Mouse (Mus musculus): ENCODE results near the gene Olfr1211.

Gene Olfr1211

DNA sequence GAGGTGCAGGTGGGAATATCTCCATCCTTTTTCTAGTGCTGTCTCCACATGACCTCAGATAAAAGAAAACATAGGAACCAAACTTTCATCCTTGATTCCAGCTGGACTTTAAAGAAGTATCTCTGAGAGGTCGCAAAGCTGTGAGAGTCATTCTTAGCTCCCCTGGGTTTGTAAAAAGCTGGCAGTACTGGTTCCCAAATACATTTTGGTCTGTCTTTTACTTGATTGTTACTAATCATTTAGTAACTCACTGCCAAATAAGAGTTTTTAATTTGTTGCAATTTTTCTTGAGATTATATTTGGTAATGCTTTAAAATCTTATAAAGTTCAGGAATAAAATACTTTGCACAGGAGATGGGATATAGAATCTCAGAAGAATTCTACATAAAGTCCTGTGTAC lies at the start of gene Olfr1211:
TSS of gene Olfr1211 (minus strand) at position 101 of the 400 bp plus-strand sequence.
- no peak for DNase-seq (ENCODE audit: low spot score in 2 of 2)

DNA sequence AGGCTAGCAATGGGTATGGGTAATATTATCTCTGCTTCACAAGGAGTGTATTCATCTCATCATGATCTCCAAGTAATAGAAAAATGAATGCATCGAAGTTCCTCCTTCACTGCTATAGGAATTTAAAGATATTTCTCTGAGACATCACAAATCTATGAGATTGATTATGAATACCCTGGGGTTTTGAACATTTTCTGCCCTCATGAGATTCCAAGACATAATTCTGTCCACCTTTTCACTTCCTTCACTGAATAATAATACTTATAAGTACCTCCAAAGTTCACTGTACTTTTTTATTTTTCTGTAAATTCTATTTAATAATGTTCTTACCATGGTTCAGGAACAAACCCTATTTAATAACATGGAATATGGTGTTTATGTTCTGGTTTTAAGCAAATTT lies 42.3 kb upstream of the Olfr1211 start, which contains the start of gene Gm13762:
TSS of gene Gm13762 (minus strand) at position 101 of the 400 bp plus-strand sequence.
- no peak for DNase-seq (ENCODE audit: low spot score in 2 of 2)

- no peak for DNase-seq (ENCODE audit: low spot score in 2 of 2)
Measured at GRCm38 (mm10) chr2:88953669-88954068, 15.8 kb upstream of the Olfr1211 start, which contains the start of gene Olfr1212. TSS of gene Olfr1212 (plus strand) at chr2:88953969.

- DNase-seq (ENCODE audit: low spot score in 2 of 2) = no peak
Measured at GRCm38 (mm10) chr2:88915057-88915456, 22.9 kb downstream of the Olfr1211 start, which contains the start of gene Olfr1209. TSS of gene Olfr1209 (minus strand) at chr2:88915157.

DNA sequence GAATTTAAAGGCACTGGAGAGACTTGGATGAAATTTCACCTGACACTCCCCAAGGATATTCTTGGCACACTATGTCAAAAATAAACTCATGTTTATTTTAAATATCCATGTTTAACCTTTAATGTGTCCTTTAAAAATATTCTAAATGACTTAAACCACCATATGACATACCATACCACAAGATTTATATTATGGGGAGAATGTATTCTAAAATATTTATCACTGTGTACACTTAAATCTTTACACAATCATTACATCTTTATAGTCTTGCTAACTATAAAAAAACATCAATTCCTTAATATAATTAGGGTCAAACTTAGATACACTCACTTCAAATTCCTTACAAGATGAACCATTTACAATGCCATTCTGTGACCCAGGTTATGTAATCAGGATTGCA lies 35.7 kb downstream of the Olfr1211 start, which contains the start of gene Olfr1208:
TSS of gene Olfr1208 (minus strand) at position 101 of the 400 bp plus-strand sequence.
- no peak for DNase-seq (ENCODE audit: low spot score in 2 of 2)
